Mouse (Mus musculus): ENCODE measurements around the gene Ppp6r3.

Gene Ppp6r3

DNA sequence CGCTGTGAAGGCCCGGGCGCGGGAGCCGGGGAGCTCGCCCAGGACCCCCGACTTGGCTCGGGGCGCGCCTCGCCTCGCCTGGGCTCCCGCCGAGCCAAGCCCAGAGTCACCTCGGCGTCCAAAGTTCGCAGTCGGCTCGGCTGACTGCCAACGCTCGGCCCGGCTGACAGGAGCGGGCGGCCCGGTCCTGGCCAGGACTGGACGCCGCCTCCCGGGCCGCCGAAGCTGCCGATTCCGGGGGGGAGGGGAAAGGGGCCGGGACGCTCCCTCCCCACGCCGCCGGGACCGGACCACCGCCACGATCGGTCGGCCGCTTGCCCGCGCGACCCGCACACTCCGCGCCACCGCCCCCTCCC is 295 bp downstream of the Ppp6r3 start:
- no peak for DNase-seq (ENCODE audit: low spot score)

DNA sequence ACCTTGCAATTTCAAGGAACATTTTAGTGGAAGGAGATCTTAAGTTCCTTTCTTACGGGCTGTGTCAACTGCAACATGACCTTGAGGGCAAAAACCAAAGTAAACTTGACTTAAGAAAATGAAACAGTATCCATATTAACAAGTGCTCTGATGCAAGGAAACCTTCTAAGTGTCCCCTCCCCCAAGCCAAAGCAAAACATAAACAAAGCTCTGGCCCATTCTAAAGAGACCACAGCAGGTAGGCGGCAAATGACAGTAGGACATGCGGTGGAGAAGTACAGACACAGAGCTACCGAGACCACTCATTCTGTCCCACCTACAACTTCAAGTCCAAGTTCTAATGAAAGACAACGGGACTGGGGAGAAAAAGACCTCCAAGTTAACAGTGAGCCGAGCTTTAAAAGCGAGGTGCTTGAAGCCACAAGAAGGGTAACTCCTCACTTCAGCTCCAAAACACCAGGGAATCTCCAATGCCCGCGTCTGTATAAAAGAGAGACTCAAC is 905 bp downstream of the Ppp6r3 start:
- no peak for DNase-seq (ENCODE audit: low spot score)

DNA sequence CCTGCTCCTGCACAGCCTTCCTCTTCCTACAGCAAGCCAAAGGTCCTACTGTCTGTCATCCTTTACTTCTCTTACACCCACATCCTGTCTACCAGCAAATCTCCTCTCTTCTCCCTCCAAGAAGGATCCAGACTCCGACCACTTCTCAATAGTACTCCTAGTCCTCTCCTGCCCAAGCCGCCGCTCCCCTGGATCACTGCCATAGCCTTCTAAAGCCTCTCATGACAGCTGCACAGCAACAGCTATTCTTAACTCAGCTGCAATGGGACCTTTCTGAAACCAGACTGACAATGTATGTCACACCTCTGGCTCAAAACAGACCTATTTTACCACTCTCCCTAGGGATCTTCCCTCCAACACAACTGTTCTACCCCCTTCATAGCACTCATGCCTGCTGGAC is 11.2 kb downstream of the Ppp6r3 start:
- DNase-seq (ENCODE audit: low spot score): no peak

DNA sequence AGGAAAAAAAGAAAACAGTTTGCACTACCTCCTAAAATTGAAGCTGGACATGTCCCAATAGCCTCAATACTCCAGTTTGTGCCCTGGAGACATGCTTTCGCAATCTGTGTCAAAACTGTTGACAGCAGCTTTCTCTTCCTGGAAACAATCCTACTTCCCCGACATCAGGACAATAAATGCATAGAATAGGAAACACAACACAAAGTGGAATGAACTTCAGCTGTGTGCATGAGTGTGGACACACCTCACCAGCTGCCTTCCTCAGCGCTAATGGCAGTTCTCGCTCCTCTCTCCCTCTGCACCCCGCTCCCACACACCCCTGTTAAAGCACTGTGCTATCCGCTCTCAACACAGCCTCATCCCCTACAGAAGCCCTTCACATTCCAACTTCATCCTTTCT is 12.8 kb downstream of the Ppp6r3 start:
- no peak for DNase-seq (ENCODE audit: low spot score)

DNA sequence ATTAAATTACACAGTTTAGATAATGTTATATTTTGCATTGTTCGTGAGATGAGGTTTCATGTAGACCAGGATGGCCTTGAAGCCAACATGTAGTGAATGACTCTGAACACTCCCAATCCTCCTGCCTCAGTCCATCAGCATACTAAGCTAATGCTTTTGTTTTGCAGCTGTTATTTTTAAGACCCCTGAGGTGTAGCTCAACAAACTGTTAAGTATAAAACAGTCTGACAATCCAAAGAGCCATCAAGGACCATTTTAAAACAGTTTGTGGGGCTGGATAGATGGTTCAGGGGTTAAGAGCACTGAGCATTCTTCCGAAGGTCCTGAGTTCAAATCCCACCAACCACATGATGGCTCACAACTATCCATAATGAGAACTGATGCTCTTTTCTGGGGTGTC is 13.3 kb downstream of the Ppp6r3 start:
- no peak for DNase-seq (ENCODE audit: low spot score)

DNA sequence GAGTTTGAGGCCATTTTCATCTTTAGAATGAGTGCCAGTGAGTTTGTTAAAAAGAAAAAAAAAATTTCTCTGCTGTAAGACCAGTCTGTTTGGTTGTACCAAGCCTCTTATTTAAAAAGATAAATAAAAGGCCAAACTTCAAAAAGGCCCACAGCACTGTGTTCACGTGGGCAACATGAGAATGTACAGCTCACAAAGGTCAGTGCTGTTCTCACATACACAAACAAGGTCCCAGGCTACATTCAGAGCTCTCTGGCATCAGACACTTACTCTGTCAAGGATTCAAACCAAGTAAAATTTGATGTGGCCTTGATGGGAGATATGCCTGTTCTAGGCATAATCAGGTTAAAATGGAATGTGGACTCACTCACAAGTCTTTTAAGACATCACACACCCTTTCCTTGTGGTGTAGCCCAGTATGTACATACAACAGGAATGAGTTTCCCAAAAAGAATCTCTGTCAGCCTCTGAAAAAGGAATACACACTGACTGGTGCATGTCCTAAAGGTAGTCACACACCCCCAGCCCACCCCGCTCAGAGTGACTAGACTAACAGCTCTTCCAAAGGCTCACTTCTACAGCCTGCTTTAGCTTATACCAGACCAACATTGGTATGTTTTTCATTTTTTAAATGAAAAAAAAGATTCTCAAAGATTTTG is 19.3 kb downstream of the Ppp6r3 start:
- no peak for DNase-seq (ENCODE audit: low spot score)

DNA sequence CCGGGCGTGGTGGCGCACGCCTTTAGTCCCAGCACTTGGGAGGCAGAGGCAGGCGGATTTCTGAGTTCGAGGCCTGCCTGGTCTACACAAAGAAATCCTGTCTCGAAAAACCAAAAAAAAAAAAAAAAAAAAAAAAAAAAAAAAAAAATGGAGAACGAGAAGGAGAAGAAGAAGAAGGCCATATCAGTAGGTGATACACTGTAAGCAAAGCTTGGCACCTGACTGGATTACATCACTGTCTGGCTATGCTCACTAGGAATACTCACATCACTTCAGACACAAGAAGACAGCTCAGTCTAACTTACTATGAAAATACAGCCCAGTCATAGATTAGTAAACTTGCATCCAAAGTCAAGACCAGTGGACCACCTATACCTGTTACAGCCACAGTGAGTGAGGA is 20.8 kb downstream of the Ppp6r3 start:
- no peak for DNase-seq (ENCODE audit: low spot score)

DNA sequence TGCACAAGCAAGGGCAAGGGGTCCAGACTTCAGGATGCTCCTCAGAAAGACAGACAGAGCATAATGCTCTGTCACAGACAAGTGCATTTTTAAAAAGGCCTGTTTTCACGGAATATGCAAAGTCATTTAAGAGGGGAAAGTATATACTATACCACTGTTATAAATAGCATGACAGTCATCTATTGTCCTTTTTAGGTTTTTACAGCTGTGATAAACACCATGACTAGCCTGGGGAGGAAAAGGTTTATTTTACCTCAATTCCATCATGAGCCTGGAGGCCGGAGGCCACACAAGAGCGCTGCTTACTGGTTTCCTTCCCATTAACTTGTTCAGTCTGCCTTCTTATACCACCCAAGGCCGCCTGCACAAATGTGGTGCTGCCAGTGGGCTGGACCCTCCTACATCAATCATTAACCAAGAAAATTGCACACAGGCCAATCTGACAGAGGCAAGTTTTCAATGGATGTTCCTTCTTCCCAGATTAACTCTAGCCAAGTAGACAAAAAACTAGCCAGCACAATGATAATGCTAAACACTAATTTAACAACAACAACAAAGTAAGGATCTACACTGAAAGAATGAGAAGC is 23.9 kb downstream of the Ppp6r3 start:
- no peak for DNase-seq (ENCODE audit: low spot score)

DNA sequence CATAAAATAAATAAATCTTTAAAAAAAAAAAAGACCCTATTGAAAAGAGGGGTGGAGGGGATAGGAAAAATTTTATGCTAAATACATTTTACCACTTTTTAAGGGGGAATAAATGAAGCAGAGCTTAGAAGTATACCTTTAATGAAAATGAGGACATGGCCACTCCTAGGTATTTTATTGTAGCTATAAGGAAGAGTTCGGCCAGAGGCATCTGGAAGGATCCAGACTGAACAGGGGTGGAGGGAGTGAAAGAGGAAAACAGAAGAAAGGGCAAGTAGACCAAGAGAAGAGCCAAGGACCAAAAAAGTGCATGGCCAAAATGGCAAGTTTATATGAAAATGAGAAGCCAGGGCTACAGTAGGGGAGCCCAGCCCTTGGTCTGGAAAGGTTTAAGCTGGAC is 25.4 kb downstream of the Ppp6r3 start:
- DNase-seq (ENCODE audit: low spot score): no peak

DNA sequence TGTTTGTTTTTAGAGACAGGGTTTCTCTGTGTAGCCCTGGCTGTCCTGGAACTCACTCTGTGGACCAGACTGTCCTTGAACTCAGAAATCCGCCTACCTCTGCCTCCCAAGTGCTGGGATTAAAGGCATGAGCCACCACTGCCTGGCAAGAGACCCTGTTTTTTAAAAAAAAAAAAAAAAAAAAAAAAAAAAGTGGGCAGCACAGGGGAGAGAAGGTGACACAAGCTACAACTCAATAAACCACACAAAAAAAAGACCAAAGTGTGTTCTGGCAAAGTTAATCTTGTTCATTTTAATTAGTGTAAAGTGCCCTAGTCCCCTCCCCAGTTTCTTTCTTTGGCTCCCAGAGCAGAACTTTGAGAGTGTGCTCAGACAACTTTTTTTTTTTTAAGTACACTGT is 26.3 kb downstream of the Ppp6r3 start:
- no peak for DNase-seq (ENCODE audit: low spot score)

DNA sequence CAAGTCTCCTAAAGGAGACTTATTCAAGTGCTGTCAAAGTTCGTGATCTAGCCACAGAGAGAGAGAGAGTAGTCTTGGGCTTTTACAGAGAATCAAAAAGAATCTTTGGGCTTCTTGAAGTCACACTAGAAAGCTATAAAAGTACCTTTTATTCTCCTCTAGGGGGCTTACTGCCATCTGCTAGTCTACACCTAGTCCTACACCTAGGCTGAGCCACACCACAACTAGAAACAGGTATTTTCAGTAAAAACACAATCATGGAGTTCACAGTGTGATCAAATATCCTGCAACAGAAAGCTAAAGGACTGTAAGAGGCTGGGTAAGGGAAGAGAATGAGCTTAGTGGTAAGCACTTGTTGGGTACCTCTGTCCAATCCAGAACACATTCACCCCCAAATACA is 27.2 kb downstream of the Ppp6r3 start:
- no peak for DNase-seq (ENCODE audit: low spot score)

DNA sequence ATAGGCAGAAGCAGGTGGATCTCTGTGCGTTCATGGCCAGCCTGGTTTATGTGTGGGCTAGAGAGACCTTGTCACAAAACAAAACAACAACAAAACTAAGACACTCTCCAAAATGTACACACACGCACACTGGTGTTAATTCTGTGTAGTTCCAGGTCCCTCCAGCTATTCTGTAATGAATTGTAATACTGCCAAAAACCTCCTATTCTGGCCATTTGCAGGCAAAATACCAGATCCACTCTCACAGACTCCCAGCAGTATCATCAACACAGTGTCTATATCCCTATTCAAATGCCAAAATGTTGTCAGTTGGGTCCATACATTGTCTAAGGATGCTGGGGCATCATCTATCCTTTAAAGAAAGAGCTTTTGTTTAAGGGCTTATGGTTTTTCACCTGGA is 30.6 kb downstream of the Ppp6r3 start:
- DNase-seq (ENCODE audit: low spot score): no peak

DNA sequence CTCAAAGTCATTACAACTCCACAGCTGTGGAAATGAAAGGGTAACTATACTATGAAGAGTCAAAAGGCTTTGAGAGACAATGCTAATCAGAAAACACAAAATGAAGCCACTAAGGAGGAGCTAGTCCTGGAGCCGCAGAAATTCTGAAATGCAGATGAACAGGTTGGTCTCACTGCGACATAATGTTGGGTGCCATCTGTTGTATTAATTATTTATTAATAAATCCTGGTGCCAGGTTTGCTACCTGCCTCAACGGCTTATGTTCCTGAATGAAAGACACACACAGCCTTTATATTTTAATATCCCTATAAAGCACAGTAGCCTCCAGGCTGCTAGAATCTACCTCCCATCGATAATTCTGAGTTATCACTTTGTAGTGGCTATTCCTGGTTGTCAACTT is 33.0 kb downstream of the Ppp6r3 start:
- no peak for DNase-seq (ENCODE audit: low spot score)

DNA sequence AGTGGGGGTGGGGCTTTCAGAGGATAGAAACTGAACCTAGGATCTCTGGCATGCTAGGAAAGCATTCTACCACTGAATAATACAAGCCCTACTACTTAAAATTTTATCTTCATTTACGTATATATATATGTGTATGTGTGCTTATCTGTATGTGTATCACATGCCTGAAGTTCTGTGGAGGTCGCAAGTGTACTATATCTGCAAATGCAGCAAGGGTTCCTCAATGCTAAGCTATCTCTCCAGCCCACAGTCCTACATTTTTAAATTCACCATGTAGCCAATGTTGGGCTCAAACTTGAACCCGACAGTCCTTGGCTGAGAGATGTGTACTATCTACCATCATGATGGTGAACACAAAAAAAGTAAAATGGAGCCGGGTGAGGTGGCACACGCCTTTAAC is 34.6 kb downstream of the Ppp6r3 start:
- no peak for DNase-seq (ENCODE audit: low spot score)

DNA sequence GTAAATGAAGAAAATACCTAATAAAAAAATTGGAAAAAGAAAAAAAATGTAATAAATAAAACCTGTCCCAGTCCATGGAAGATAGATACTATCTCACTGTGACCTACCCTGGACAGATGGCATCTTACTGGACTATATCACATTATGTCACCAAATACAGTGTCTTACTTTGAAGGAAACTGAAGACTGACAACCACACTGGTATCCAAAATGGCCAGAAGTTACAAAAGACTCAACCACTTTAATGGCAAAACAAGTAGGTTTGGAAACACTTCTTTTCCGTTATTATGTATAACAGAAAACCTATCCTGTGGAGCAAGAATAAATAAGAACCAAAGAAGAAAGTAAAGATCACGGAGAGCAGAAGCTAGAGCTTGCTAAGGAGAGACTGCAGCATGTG is 35.3 kb downstream of the Ppp6r3 start:
- no peak for DNase-seq (ENCODE audit: low spot score)

DNA sequence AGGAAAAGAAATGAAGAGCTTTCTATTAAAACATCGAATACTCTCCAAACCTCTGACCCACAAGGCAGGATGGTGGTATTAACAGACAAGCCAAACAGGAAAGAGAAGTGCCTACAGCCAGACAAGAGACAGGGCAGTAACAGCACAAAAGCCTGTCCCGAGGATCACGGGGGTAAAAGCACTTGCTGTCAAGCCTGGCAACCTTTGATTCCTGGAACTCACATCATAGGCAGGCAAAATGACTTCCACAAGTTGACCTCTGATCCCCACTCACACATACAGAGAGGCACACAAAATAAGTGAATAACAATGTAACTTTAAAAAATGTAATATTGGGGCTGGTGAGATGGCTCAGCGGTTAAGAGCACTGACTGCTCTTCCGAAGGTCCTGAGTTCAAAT is 36.1 kb downstream of the Ppp6r3 start:
- no peak for DNase-seq (ENCODE audit: low spot score)

DNA sequence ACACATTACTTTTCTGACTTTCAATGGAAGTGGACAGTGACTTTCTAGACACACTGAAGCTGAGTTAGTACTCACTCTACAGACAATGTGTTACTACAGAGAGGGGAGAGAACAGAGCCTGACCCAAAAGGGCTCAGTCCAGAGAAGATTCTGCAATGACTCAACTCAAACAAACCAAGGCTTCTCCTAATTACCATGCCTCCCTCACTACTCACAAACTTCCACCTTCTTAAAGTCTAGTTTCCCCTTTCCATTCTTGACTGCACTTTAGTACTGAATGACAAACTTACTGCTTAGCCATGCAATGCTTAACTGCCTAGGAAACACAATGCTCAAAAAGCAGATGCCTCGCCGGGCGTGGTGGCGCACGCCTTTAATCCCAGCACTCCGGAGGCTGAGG is 37.9 kb downstream of the Ppp6r3 start:
- DNase-seq (ENCODE audit: low spot score): no peak

DNA sequence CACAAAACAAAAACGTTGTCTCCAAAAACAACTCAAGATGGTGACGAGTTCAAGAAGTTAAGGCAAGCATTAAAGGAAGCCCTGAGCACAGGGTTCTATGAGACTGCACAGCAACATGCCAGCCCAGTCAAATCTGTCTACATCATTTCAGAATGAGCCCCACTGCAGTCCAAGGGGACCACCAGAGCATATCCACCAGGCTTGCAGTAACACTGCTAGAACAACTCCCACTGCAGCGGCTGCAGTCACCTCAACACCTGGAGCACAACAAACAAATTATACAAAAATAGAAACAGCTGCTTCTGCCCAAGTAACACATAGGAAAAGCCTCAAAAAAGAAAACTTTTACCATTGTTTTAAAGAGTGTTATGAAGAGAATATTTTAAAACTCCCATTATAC is 40.6 kb downstream of the Ppp6r3 start:
- DNase-seq (ENCODE audit: low spot score): no peak

DNA sequence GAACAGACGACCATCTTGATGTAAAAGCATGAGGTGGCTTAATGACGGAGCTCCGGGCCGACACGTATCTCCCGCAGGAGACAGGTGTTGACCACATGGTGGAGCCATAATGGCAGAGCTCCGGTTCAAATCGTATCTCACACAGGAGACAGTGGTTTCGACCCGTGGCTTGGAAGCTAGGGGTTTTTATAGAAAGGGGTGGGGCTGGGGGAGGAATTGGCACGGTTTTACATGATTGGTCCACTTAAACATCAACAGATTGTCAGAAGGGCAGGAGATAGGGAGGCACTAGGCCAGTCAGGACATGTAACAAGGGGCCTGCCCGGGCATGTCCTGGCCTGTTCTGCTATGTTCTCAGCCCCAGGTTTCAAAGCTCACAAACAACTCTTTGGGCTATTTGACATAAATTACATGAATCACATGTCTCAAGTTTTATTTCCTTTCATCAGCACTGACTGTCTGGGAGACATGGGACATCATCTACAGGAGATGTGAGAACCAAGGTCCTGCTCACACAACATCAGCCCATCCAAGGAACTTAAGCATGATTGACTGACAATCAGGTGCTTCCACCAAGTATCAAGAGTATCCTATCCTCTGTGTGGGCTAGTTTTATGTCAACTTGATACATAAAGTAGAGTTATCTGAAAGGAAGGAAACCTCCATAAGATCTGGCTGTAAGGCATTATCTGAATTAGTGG is 42.1 kb downstream of the Ppp6r3 start:
- peak; percentile 27 for DNase-seq (ENCODE audit: low spot score)

DNA sequence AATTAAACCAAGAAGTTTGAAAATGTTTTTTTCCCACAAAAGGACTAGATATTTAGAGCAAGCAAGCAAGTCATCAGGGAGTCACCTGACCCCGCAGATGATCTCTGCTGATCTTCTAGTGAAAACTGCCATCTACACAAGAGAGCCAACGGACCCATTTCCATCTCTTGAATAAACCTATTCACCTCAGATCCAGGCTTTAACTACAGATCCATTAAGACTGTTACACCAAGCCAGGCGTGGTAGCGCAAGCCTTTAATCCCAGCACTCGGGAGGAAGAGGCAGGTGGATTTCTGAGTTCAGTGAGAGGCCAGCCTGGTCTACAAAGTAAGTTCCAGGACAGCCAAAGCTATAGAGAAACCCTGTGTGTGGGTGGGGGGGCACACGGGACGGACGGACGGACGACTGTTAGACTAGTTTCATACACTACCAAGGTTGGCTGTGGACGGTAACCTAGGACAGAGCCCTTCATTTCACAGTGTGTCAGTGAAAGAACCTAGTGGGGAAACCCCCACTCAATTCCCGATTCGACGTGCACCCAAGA is 42.8 kb downstream of the Ppp6r3 start:
- DNase-seq (ENCODE audit: low spot score): no peak

DNA sequence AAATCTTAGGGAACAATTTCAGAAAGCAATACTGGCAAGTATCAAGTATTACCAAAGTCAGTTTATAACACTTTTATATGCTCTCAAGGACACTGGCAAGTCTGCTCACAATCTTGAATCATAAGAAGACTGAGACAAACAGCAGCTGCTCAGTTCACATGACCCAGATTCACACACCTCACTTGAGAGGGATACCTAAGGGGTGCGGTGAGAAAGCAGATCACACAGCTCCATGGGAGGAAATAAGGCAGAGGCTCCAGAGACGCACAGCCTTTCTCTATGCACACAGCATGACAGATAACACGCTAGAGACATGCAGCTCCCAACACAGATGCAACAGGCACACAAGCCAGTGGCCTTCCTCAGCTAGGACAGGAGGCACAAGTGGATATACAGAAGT is 45.8 kb downstream of the Ppp6r3 start:
- no peak for DNase-seq (ENCODE audit: low spot score)

DNA sequence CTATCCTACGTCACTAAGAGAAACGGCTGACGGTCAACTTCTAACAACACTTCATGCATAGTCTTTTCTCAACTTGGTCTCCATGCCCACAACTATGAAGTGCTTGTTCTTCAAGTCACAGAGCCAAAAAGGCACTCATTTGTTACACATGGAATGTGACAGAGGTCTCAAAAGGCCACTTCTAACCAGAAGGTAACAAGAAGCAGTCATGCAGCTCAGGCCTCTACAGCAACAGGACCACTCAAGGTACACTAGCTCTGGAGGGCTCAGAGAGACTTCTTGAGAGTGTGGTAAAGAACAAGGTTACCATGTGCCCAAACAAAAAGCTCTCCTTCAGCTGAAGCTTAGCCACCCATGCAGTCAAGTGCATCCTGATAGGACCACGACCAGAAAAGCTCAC is 46.9 kb downstream of the Ppp6r3 start:
- DNase-seq (ENCODE audit: low spot score): no peak

DNA sequence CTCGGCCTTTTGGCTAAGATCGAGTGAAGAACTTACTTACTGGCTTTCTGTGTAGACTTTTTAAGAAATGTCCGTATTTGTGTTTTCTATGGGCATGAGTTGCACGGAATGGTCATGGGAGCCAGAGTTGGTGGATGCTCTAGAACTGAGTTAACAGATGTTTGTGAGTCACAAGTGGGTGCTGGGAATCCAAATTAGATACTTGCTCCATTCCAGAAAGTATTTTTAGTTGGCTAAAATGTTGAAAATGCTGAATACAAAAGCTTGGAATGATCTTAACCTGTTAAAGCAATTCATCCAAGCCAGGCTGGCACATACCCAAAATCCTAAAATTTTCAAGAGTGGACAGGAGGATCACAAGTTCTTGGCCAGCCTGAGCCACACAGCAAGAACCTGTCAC is 48.0 kb downstream of the Ppp6r3 start:
- DNase-seq (ENCODE audit: low spot score): no peak

All from c-Kit-positive CD71-positive TER-119-positive erythroid progenitor cells, embryonic 14.5 days (primary cell).